Mouse (Mus musculus) layer of hippocampus, postnatal 10 days (tissue): ENCODE data around the gene Zdhhc1. TPM values are rescaled to one million over a fixed set of nuclear protein-coding genes. Genes with fewer than 3 reads are reported as not detected.

Experiments used
- DNase-seq, 2 experiments: peaks; one replicate each; pipeline ENCODE4 v3.0.0; 2021; ENCODE audit warnings: low spot score in 2 of 2
- long read RNA-seq: library from polyadenylated mRNA; stranded (forward); transcript quantifications from one replicate; pipeline ENCODE4 v2.0.0, GENCODE M21; 2023
- total RNA-seq, 2 experiments: library from RNA; stranded (reverse); gene quantifications; 2 replicates each; pipeline ENCODE4 v1.2.3; 2021

Zdhhc1 gene
- 10 to 100 TPM; 17.5 to 20.4 TPM for total RNA-seq
- long read RNA-seq, partial matches to known transcripts, result 7 of 19 reads
- long read RNA-seq, other reads (novel, unspliced or antisense), result 8 of 19 reads

GRCm38 (mm10) chr8:105496439-105497180, at the start of gene Zdhhc1:
TSS of gene Zdhhc1 (minus strand) at chr8:105496902.
- peak; percentile 88 to 93 for DNase-seq

GRCm38 (mm10) chr8:105545249-105545648, 48.5 kb upstream of the Zdhhc1 start:
- DNase-seq, result peak; percentile 38 to 49

- DNase-seq, result peak; percentile 34 to 38
Observed at GRCm38 (mm10) chr8:105544544-105545205, 48.0 kb upstream of the Zdhhc1 start.

GRCm38 (mm10) chr8:105543703-105544102, 47.0 kb upstream of the Zdhhc1 start:
- no peak for DNase-seq

GRCm38 (mm10) chr8:105542808-105543207, 46.1 kb upstream of the Zdhhc1 start:
- DNase-seq, result no peak

- DNase-seq, result no peak
Observed at GRCm38 (mm10) chr8:105542032-105542656, 45.4 kb upstream of the Zdhhc1 start.

- no peak for DNase-seq
Observed at GRCm38 (mm10) chr8:105538940-105539339, 42.2 kb upstream of the Zdhhc1 start.

GRCm38 (mm10) chr8:105537011-105537677, 40.4 kb upstream of the Zdhhc1 start:
- DNase-seq, result no peak

GRCm38 (mm10) chr8:105536546-105536945, 39.8 kb upstream of the Zdhhc1 start:
- DNase-seq, result no peak

- peak; percentile 77 to 83 for DNase-seq
Observed at GRCm38 (mm10) chr8:105533892-105534329, 37.2 kb upstream of the Zdhhc1 start.

GRCm38 (mm10) chr8:105533439-105533838, 36.7 kb upstream of the Zdhhc1 start:
- no peak for DNase-seq

- DNase-seq, result peak in 1 of 2 experiments; percentile 46
Observed at GRCm38 (mm10) chr8:105531774-105532173, 35.1 kb upstream of the Zdhhc1 start.

- no peak for DNase-seq
Observed at GRCm38 (mm10) chr8:105529271-105529670, 32.6 kb upstream of the Zdhhc1 start.

GRCm38 (mm10) chr8:105528206-105528605, 31.5 kb upstream of the Zdhhc1 start:
- no peak for DNase-seq

- no peak for DNase-seq
Observed at GRCm38 (mm10) chr8:105527110-105527509, 30.4 kb upstream of the Zdhhc1 start.

- DNase-seq, result no peak
Observed at GRCm38 (mm10) chr8:105522890-105523289, 26.2 kb upstream of the Zdhhc1 start.

GRCm38 (mm10) chr8:105521995-105522769, 25.5 kb upstream of the Zdhhc1 start:
- no peak for DNase-seq

- no peak for DNase-seq
Observed at GRCm38 (mm10) chr8:105521061-105521460, 24.4 kb upstream of the Zdhhc1 start.

GRCm38 (mm10) chr8:105520521-105520920, 23.8 kb upstream of the Zdhhc1 start:
- no peak for DNase-seq

GRCm38 (mm10) chr8:105519591-105519990, 22.9 kb upstream of the Zdhhc1 start:
- DNase-seq, result no peak
